Mouse (Mus musculus) intestine, embryonic 16.5 days (tissue): ENCODE measurements around the gene Hspb1. TPM values are rescaled to one million over a fixed set of nuclear protein-coding genes. Genes with fewer than 3 reads are reported as not detected.

ENCODE experiments used
- ATAC-seq: fragments of 200-750 bp; cut with Nextera tagmentation; 2 replicates; pipeline ENCODE4 v1.8.0; 2017; ENCODE audit warnings: moderate TSS enrichment, moderate library complexity
- H3K27ac ChIP-seq: fragments of 300-500 bp; sonication (generic); 2 replicates; pipeline ENCODE4 v1.5.1; 2014; ENCODE audit warnings: mild to moderate bottlenecking, low read length
- H3K27me3 ChIP-seq: fragments of 300-500 bp; sonication (generic); replicated peaks from 2 replicates; pipeline ENCODE4 v1.6.1; 2014; ENCODE audit warnings: low read length, control low read depth, mixed read lengths; ENCODE audit not compliant: control insufficient read depth, insufficient read depth
- H3K36me3 ChIP-seq: fragments of 300-500 bp; sonication (generic); 2 replicates; pipeline ENCODE4 v1.6.1; 2014; ENCODE audit warnings: low read length, control low read depth; ENCODE audit not compliant: control insufficient read depth, insufficient read depth
- H3K4me1 ChIP-seq: fragments of 300-500 bp; sonication (generic); 2 replicates; pipeline ENCODE4 v1.6.1; 2014; ENCODE audit warnings: low read length, control low read depth, mixed read lengths; ENCODE audit not compliant: control insufficient read depth, insufficient read depth
- H3K4me2 ChIP-seq: fragments of 300-500 bp; sonication (generic); 2 replicates; pipeline ENCODE4 v1.6.1; 2014; ENCODE audit warnings: low read depth, low read length, control low read depth
- H3K4me3 ChIP-seq: fragments of 300-500 bp; sonication (generic); 2 replicates; pipeline ENCODE4 v1.5.1; 2014; ENCODE audit warnings: mild to moderate bottlenecking, low read length
- H3K9ac ChIP-seq: fragments of 300-500 bp; sonication (generic); 2 replicates; pipeline ENCODE4 v1.6.1; 2014; ENCODE audit warnings: low read depth, low read length
- H3K9me3 ChIP-seq: fragments of 300-500 bp; sonication (generic); 2 replicates; pipeline ENCODE4 v1.6.1; 2016; ENCODE audit warnings: low read length, control low read depth; ENCODE audit not compliant: control insufficient read depth
- WGBS: fragments of 180-500 bp; shearing (Covaris S2); extraction: QIAGEN DNeasy Blood & Tissue Kit; methylation state at CpG from one replicate; pipeline ENCODE4 v1.1.7; 2014; 5-methylcytosine and 5-hydroxymethylcytosine counted together
- polyA plus RNA-seq: library from polyadenylated mRNA; unstranded; fragments of >200 nt; fragmentation: Nextera tagmentation; extraction: Ambion mirVana; gene quantifications from 2 replicates; pipeline ENCODE4 v1.2.1, GENCODE M21; 2015

Gene Hspb1
- polyA plus RNA-seq, 1 experiment from 2014 or later: 114 TPM

- Histone ChIP-seq H3K36me3 (no peaks in the 10 kb centered on the region), H3K9me3 (no peaks in the 10 kb centered on the region), H3K4me2 (no peak overlapping the region), H3K4me1 (peaks cover 8% of the 10 kb centered on the region), H3K9ac (no peak overlapping the region), H3K4me3 (no peak overlapping the region), H3K27ac (no peak overlapping the region), H3K27me3 (no peaks in the 10 kb centered on the region)
- ATAC-seq: no peak
- 54% methylated on average over 4 of the region's 4 CpGs for WGBS
These were observed 11.3 kb downstream of the Hspb1 start for GRCm38 (mm10) chr5:135898995-135899394.

- no peak for ATAC-seq
- H3K27ac ChIP-seq: no peak overlapping the region
- H3K9ac ChIP-seq: no peak overlapping the region
- H3K9me3 ChIP-seq: no peaks in the 10 kb centered on the region
- no peaks in the 10 kb centered on the region for H3K36me3 ChIP-seq
- no peak overlapping the region for H3K4me3 ChIP-seq
- 57% methylated on average over 4 of the region's 4 CpGs for WGBS
- no peak overlapping the region for H3K4me2 ChIP-seq
- no peaks in the 10 kb centered on the region for H3K27me3 ChIP-seq
- peaks cover 8% of the 10 kb centered on the region for H3K4me1 ChIP-seq
These were observed 12.1 kb downstream of the Hspb1 start for GRCm38 (mm10) chr5:135899833-135900232.

GRCm38 (mm10) chr5:135900701-135901100, 13.0 kb downstream of the Hspb1 start:
- 84% methylated on average over 3 of the region's 3 CpGs for WGBS
- Histone ChIP-seq H3K9ac (no peak overlapping the region), H3K36me3 (no peaks in the 10 kb centered on the region), H3K27me3 (no peaks in the 10 kb centered on the region), H3K4me3 (no peak overlapping the region), H3K27ac (no peak overlapping the region), H3K4me1 (peaks cover 8% of the 10 kb centered on the region), H3K4me2 (no peak overlapping the region), H3K9me3 (no peaks in the 10 kb centered on the region)
- no peak for ATAC-seq

- no peak for ATAC-seq
- H3K27ac ChIP-seq: no peak overlapping the region
- no peak overlapping the region for H3K4me3 ChIP-seq
- 63% methylated on average over 6 of the region's 6 CpGs for WGBS
- H3K27me3 ChIP-seq: no peaks in the 10 kb centered on the region
- H3K4me2 ChIP-seq: no peak overlapping the region
- no peaks in the 10 kb centered on the region for H3K9me3 ChIP-seq
- H3K4me1 ChIP-seq: peaks cover 8% of the 10 kb centered on the region
- H3K9ac ChIP-seq: no peak overlapping the region
- H3K36me3 ChIP-seq: no peaks in the 10 kb centered on the region
These were observed 13.8 kb downstream of the Hspb1 start for GRCm38 (mm10) chr5:135901354-135902095.

GRCm38 (mm10) chr5:135903058-135903457, 15.3 kb downstream of the Hspb1 start:
- Histone ChIP-seq H3K9me3 (no peaks in the 10 kb centered on the region), H3K27ac (peak overlapping the region; percentile 54), H3K9ac (peak overlapping the region; percentile 60), H3K27me3 (no peaks in the 10 kb centered on the region), H3K4me2 (peak overlapping the region; percentile 88), H3K4me3 (peak overlapping the region; percentile 54), H3K4me1 (peaks cover 8% of the 10 kb centered on the region), H3K36me3 (no peaks in the 10 kb centered on the region)
- ATAC-seq: peak; percentile 21; the same call in 1 of the 2 replicates
- WGBS: 34% methylated on average over 7 of the region's 7 CpGs

- Histone ChIP-seq H3K27me3 (no peaks in the 10 kb centered on the region), H3K9me3 (no peaks in the 10 kb centered on the region), H3K36me3 (no peaks in the 10 kb centered on the region), H3K9ac (peak overlapping the region; percentile 60), H3K4me2 (peak overlapping the region; percentile 88), H3K4me1 (peaks cover 8% of the 10 kb centered on the region), H3K4me3 (peak overlapping the region; percentile 54), H3K27ac (peak overlapping the region; percentile 54)
- peak; percentile 97 for ATAC-seq
- 2% methylated on average over 30 of the region's 30 CpGs for WGBS
These were observed 15.9 kb downstream of the Hspb1 start for GRCm38 (mm10) chr5:135903551-135904151.

GRCm38 (mm10) chr5:135904259-135904658, 16.5 kb downstream of the Hspb1 start:
- no peak overlapping the region for H3K9ac ChIP-seq
- 59% methylated on average over 5 of the region's 5 CpGs for WGBS
- H3K4me3 ChIP-seq: no peak overlapping the region
- H3K9me3 ChIP-seq: no peaks in the 10 kb centered on the region
- no peak overlapping the region for H3K27ac ChIP-seq
- peak overlapping the region; percentile 88 for H3K4me2 ChIP-seq
- H3K27me3 ChIP-seq: no peaks in the 10 kb centered on the region
- H3K4me1 ChIP-seq: peaks cover 8% of the 10 kb centered on the region
- ATAC-seq: no peak
- H3K36me3 ChIP-seq: peaks cover 5% of the 10 kb centered on the region

GRCm38 (mm10) chr5:135905320-135906225, 17.9 kb downstream of the Hspb1 start:
- Histone ChIP-seq H3K9ac (0 out of 2 replicates have a peak overlapping the region, but pooled peaks have one; percentile 19), H3K27ac (0 out of 2 replicates have a peak overlapping the region, but pooled peaks have one; percentile 14), H3K4me3 (no peak overlapping the region), H3K4me2 (no peak overlapping the region), H3K4me1 (peaks cover 8% of the 10 kb centered on the region), H3K36me3 (peaks cover 12% of the 10 kb centered on the region), H3K27me3 (no peaks in the 10 kb centered on the region), H3K9me3 (no peaks in the 10 kb centered on the region)
- 60% methylated on average over 8 of the region's 8 CpGs for WGBS
- ATAC-seq: no peak

- no peak for ATAC-seq
- Histone ChIP-seq H3K27me3 (no peaks in the 10 kb centered on the region), H3K9me3 (no peaks in the 10 kb centered on the region), H3K4me2 (no peak overlapping the region), H3K27ac (no peak overlapping the region), H3K9ac (no peak overlapping the region), H3K4me3 (no peak overlapping the region), H3K4me1 (peaks cover 8% of the 10 kb centered on the region), H3K36me3 (peaks cover 18% of the 10 kb centered on the region)
- WGBS: 83% methylated on average over 4 of the region's 4 CpGs
These were observed 19.1 kb downstream of the Hspb1 start for GRCm38 (mm10) chr5:135906846-135907245.
